Mouse (Mus musculus) neural tube, embryonic 10.5 days (tissue): ENCODE results near the gene Gm15080.
"Not testable (repeated sequence)": the region's sequence is repeated elsewhere in the genome, so short reads cannot be mapped to it uniquely, and the experiment has no call there.

Experiments
- DNase-seq: peaks from one replicate; pipeline ENCODE4 v3.0.0-alpha.2; 2017; ENCODE audit warnings: low spot score; ENCODE audit errors: extremely low spot score

Gene Gm15080

GRCm38 (mm10) chrX:147992693-147993092, at the start of gene Gm15080:
Gene Gm15080 (plus strand): TSS chrX:147992993.
- not testable (repeated sequence) for DNase-seq
